Mouse (Mus musculus) hindlimb bud, embryonic 11.5 days (tissue): Measurements from ENCODE around the gene Socs2.

Source experiments
- DNase-seq: peaks from one replicate; pipeline ENCODE4 v3.0.0-alpha.2; 2012; ENCODE audit warnings: low read depth, low spot score; ENCODE audit errors: extremely low spot score

Gene Socs2

GRCm38 (mm10) chr10:95416685-95417495, at the start of gene Socs2:
TSS of gene Socs2 (minus strand) at chr10:95417180.
- DNase-seq: no peak

- no peak for DNase-seq
Observed at GRCm38 (mm10) chr10:95465485-95465896, 48.5 kb upstream of the Socs2 start.

- no peak for DNase-seq
Observed at GRCm38 (mm10) chr10:95464527-95464926, 47.5 kb upstream of the Socs2 start.

- DNase-seq: no peak
Observed at GRCm38 (mm10) chr10:95462231-95462630, 45.3 kb upstream of the Socs2 start.

- DNase-seq: no peak
Observed at GRCm38 (mm10) chr10:95461053-95461553, 44.1 kb upstream of the Socs2 start.

- no peak for DNase-seq
Observed at GRCm38 (mm10) chr10:95458050-95458806, 41.2 kb upstream of the Socs2 start.

GRCm38 (mm10) chr10:95457367-95458049, 40.5 kb upstream of the Socs2 start:
- no peak for DNase-seq

- DNase-seq: no peak
Observed at GRCm38 (mm10) chr10:95456103-95456502, 39.1 kb upstream of the Socs2 start.

GRCm38 (mm10) chr10:95453282-95453681, 36.3 kb upstream of the Socs2 start:
- no peak for DNase-seq

GRCm38 (mm10) chr10:95449033-95449432, 32.1 kb upstream of the Socs2 start:
- DNase-seq: no peak

GRCm38 (mm10) chr10:95447954-95448353, 31.0 kb upstream of the Socs2 start:
- DNase-seq: no peak

GRCm38 (mm10) chr10:95445104-95446056, 28.4 kb upstream of the Socs2 start:
- DNase-seq: no peak

- no peak for DNase-seq
Observed at GRCm38 (mm10) chr10:95442334-95442733, 25.4 kb upstream of the Socs2 start.

GRCm38 (mm10) chr10:95440566-95440965, 23.6 kb upstream of the Socs2 start:
- DNase-seq: no peak

GRCm38 (mm10) chr10:95439718-95440339, 22.8 kb upstream of the Socs2 start:
- DNase-seq: no peak

GRCm38 (mm10) chr10:95438941-95439340, 22.0 kb upstream of the Socs2 start:
- DNase-seq: no peak

GRCm38 (mm10) chr10:95430271-95430670, 13.3 kb upstream of the Socs2 start:
- no peak for DNase-seq

- DNase-seq: no peak
Observed at GRCm38 (mm10) chr10:95429111-95429510, 12.1 kb upstream of the Socs2 start.

- no peak for DNase-seq
Observed at GRCm38 (mm10) chr10:95426207-95427115, 9.5 kb upstream of the Socs2 start.
